Mouse (Mus musculus) spleen, adult 12 weeks (tissue): ENCODE data around the gene Timm44.
"Not testable (repeated sequence)": the region's sequence is repeated elsewhere in the genome, so short reads cannot be mapped to it uniquely, and the experiment has no call there.

Experiments used
- DNase-seq: peaks from one replicate; pipeline ENCODE4 v3.0.0; 2022; ENCODE audit warnings: low spot score

Gene Timm44

GRCm38 (mm10) chr8:4263105-4263791 is 12.5 kb downstream of the Timm44 start:
- DNase-seq = no peak

DNA sequence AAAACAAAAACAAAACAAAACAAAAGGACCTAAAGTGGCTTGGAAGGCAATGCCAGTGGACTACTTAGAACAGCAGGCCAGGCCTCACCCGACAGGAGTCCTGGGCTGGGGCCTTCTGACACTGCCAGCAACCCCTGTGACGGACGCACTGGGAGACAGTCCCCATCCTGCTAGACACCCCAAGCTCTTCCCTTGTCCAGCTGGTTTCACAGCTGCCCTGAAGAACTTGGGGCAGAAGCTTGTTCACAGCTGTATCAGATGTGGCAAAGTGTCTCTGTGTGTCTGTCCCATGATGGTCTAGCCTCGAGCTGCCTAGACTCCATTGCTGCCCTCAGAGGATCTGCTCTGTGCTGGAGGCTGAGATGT is 15.9 kb downstream of the Timm44 start:
- no peak for DNase-seq

DNA sequence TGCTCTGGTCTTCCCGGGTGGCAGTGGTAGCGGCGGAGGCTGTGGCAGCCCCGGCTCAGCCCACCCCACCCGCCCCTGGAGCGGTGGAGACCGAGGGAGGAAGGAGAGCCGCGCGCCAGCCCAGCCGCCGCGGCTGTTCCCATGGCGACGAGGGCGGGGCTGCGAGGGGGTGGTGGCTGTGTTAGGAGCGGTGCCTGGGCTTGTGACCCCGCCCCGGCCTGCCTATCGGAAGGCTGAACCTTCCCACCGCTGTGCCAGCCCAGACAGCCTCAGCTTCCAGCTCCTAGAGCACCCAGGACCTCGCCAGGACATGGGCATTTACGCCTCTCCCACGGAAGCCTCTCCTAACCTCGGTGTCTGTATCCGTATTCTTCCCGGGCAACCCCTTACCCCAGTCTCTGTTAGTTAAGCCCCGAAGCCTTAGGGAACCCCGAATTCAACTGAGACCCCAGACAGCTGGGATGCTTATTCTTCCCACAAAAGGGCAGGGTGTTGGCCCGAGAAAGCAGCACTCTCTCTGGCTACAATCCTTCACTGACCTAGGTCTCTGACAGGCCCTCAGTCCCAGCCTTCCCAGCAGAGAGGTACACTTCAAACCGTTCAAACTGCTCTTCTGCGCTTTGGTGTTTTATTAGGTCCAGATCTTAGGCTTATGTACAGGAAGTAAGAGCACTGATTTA is 16.4 kb downstream of the Timm44 start, which contains the start of gene Ctxn1:
Gene Ctxn1 (minus strand): TSS at position 150 of the 680 bp plus-strand sequence.
- peak; percentile 92 for DNase-seq

- DNase-seq = peak; percentile 31
Measured at GRCm38 (mm10) chr8:4258678-4259077, 17.0 kb downstream of the Timm44 start.

- peak; percentile 63 for DNase-seq
Measured at GRCm38 (mm10) chr8:4258233-4258632, 17.5 kb downstream of the Timm44 start.

DNA sequence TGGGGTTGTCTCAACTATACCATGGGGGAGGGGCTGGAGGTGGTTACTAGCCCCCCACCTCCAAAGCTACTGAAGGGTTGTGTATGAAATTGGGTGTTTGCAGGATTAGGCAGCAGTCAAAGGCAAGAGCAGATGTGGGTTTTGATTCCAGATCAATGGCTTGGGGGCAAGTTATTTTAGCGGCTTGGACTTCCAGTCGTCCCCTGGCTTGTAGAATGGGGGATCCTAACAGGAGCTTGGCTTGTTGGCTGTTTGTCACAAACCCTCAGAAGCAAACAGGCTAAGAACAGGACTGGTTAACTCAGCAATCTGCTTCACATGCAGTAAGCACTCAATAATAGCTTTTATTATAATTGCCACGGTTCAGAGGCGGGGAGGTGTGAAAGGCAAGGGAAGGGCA is 18.4 kb downstream of the Timm44 start:
- no peak for DNase-seq

GRCm38 (mm10) chr8:4256911-4257310 is 18.8 kb downstream of the Timm44 start:
- DNase-seq = no peak

DNA sequence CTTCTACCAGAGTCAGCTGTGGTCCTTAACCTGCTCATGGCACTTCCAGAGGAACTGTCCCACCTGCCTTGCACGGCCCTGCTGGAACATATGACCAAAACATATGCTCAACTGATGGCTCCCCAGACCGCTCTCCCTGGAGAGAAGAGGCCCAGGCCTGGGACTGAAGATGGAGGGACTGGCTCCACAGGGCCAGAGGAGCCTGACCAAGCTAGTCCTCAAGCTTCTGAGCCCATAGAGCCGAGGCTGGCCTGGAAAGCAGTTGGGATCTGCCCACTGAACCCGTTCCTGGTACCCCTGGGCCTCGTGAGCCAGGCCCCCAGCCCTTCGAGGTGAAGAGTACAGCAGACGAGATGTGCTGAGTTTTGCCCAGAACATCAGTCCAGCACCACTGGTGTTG is 20.2 kb downstream of the Timm44 start:
- DNase-seq = not testable (repeated sequence)

DNA sequence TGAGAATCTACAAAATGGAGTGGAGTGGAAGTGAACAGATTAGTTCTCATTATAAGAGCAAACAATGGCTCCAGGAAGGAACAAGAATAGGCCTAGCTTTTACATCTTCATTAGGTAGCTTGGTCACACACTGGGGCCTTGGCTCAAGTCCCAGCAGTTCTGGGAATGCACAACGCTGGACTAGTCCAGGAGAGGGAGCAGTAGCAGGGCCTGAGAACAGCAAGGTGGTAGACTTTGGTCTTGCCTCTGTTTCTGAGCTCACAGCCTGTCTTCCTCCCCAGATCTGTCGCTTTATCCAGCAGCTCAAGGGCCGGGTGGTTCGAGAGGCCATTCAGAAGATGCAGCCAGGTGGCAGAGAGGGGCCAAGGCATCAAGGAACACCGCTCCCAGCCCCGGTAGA is 21.7 kb downstream of the Timm44 start:
- DNase-seq = no peak

GRCm38 (mm10) chr8:4252934-4253841 is 22.5 kb downstream of the Timm44 start, which contains the start of gene Snapc2:
Snapc2 (plus strand) TSS chr8:4253080.
- peak; percentile 96 for DNase-seq

- no peak for DNase-seq
Measured at GRCm38 (mm10) chr8:4252116-4252760, 23.5 kb downstream of the Timm44 start.

DNA sequence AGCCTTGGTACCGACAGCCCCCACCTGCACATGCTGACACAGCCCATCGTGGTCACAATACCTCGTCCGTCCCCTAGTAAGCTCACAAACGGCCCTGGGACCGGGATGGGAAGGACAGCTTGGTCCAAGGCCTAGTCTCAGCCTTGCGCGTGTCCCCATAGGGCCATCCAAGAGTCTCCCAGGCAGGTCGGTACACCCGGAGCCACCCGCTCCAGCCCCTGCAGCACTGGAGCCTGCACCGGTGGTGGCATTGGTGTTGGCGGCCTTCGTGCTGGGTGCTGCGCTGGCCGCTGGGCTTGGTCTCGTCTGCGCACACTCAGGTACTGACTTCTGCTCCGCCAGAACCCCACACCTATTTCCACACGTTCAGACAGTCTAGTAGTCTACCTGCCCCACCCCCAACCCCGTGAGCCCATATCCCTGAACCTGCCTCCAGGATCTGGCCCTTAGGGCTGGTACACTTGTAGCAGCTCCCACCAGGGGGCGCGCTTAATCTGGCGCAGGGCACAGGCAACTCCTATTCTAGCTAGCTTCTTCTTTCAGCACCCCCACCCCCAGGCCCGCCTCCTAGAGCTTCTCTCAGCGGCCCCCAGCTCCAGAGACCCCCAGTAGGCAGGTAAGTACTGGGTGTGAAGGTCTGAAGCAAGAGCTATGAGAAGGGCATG is 25.3 kb downstream of the Timm44 start:
- DNase-seq = peak; percentile 70

- no peak for DNase-seq
Measured at GRCm38 (mm10) chr8:4249213-4249612, 26.5 kb downstream of the Timm44 start.

- DNase-seq = no peak
Measured at GRCm38 (mm10) chr8:4247951-4248540, 27.7 kb downstream of the Timm44 start, which contains the start of gene Tgfbr3l. Tgfbr3l (plus strand) TSS chr8:4248214.

GRCm38 (mm10) chr8:4247241-4247640 is 28.5 kb downstream of the Timm44 start:
- DNase-seq = no peak

GRCm38 (mm10) chr8:4245737-4246136 is 30.0 kb downstream of the Timm44 start:
- no peak for DNase-seq

DNA sequence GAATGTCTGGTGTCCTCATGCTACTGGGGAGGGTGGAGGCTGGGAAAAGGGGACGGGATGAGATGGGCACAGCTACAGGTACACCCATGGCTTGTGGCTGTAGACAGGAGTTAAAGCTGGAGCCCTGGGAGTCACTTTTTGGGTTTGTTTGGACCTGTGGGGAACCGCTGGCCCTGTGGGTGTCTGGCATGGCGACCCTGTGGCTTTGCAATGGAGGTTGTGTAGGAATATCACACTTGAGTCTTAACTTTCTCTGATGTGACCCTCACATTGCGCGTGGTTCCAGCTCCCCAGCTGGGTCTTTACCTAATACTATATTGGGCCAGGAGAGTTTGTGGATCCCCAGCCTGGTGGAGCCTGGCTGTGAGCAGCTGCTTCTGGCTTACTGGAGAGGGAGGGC is 30.7 kb downstream of the Timm44 start:
- no peak for DNase-seq

DNA sequence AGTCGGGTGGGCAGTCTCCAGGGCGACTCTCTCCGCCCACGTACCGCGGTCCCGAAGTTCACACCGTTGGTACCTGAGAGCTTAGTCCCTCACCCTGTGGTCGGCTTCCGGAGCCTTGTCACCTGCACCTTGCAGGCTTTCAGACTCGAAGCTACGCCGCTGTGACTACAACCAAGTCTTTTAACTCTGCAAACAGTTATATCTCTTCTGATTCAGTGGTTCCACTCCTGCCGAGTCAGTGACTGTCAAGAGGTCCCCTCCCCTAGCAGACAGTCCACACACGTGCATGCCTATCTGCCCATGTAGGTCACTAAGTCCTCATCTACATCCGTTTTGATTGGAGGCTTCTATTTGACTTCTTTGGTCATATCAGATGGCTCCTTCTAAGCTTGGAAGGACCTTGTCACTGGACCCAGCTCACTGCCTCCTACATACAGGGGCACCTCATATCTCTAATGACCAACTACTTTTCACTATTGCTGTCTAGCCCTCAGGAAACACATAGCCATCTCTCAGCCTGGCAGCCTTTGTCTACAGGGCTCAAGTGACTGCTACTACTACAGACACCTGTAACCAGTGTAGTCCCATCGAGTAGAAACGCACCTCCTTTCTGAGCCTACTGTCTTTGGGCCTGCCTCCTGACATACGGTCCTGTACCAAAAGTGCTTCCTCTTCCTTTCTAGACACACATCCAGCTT is 36.4 kb downstream of the Timm44 start:
- DNase-seq = no peak

DNA sequence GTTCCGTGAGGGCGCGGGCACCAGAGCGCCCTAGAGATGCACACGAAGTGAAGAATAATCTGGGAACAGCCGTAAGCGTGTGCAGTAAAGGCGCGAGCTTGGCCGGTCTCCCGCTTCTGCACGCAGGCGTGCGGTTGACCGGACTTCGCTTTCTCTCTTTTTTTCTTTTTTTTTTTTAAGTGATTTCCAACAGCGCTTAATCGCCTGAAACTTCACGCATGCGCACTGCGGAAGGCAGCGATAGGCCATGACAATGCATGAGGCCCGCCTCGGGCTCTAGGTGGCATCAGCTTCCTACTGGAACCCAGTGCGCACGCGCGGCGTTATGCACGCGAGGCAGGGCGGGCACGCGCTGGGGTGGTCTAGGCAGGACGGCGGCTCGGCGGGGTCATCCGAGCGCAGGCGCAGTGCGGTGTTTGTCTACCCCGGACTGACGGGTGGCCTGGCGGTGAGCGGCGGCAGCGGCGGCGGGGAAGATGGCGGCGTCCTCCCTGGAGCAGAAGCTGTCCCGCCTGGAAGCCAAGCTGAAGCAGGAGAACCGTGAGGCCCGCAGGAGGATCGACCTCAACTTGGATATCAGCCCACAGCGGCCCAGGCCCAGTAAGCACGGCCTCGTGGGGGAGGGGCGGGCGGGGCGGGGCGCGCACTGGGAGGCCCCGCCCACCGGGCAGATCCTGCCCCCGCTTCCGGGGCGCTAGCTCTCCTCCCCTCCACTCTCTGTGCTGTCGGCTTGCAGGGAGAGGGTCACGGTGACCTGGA is 37.1 kb downstream of the Timm44 start, which contains the start of the genes Map2k7 and Gm49320:
Gene Map2k7 (plus strand): TSS at position 307 of the 759 bp plus-strand sequence.
Gene Gm49320 (plus strand): TSS at position 432 of the 759 bp plus-strand sequence.
- DNase-seq = peak; percentile 97
